Mouse (Mus musculus) NIH3T3 (cell line): ENCODE measurements around the gene Plcb4.

ENCODE experiments used
- DNase-seq: peaks from one replicate; pipeline ENCODE4 v3.0.0-alpha.2; 2012; ENCODE audit warnings: low read depth

Gene Plcb4

GRCm38 (mm10) chr2:135761226-135761802 is 102.5 kb downstream of the Plcb4 start:
- DNase-seq, result no peak

GRCm38 (mm10) chr2:135764706-135765105 is 105.9 kb downstream of the Plcb4 start:
- no peak for DNase-seq

- peak; percentile 49 for DNase-seq
Measured at GRCm38 (mm10) chr2:135766471-135767063, 107.8 kb downstream of the Plcb4 start.

GRCm38 (mm10) chr2:135767535-135767934 is 108.7 kb downstream of the Plcb4 start:
- peak; percentile 19 for DNase-seq

GRCm38 (mm10) chr2:135769701-135770100 is 110.9 kb downstream of the Plcb4 start:
- no peak for DNase-seq

GRCm38 (mm10) chr2:135770226-135770625 is 111.4 kb downstream of the Plcb4 start:
- no peak for DNase-seq

GRCm38 (mm10) chr2:135773194-135773972 is 114.6 kb downstream of the Plcb4 start:
- peak; percentile 43 for DNase-seq

- no peak for DNase-seq
Measured at GRCm38 (mm10) chr2:135775026-135775425, 116.2 kb downstream of the Plcb4 start.

- DNase-seq, result no peak
Measured at GRCm38 (mm10) chr2:135776131-135776775, 117.4 kb downstream of the Plcb4 start.

GRCm38 (mm10) chr2:135781391-135781790 is 122.6 kb downstream of the Plcb4 start:
- DNase-seq, result no peak

- no peak for DNase-seq
Measured at GRCm38 (mm10) chr2:135787415-135787814, 128.6 kb downstream of the Plcb4 start.

- DNase-seq, result no peak
Measured at GRCm38 (mm10) chr2:135792907-135793306, 134.1 kb downstream of the Plcb4 start.

- DNase-seq, result no peak
Measured at GRCm38 (mm10) chr2:135796684-135797083, 137.9 kb downstream of the Plcb4 start.

- peak; percentile 22 for DNase-seq
Measured at GRCm38 (mm10) chr2:135797677-135798546, 139.1 kb downstream of the Plcb4 start.

GRCm38 (mm10) chr2:135799149-135799770 is 140.4 kb downstream of the Plcb4 start:
- DNase-seq, result no peak

- no peak for DNase-seq
Measured at GRCm38 (mm10) chr2:135800385-135800784, 141.6 kb downstream of the Plcb4 start.

GRCm38 (mm10) chr2:135802878-135803450 is 144.2 kb downstream of the Plcb4 start:
- no peak for DNase-seq

GRCm38 (mm10) chr2:135805748-135806685 is 147.2 kb downstream of the Plcb4 start:
- DNase-seq, result peak; percentile 43

- no peak for DNase-seq
Measured at GRCm38 (mm10) chr2:135808342-135808741, 149.5 kb downstream of the Plcb4 start.

- no peak for DNase-seq
Measured at GRCm38 (mm10) chr2:135810841-135811240, 152.0 kb downstream of the Plcb4 start.
